Mouse (Mus musculus): Measurements from ENCODE around the gene Bcl9l. TPM values are rescaled to one million over a fixed set of nuclear protein-coding genes. Genes with fewer than 3 reads are reported as not detected.

Bcl9l gene
- total RNA-seq, 2 experiments from 2014 or later: 0.77 to 2.8 TPM

- ATAC-seq (replicated peaks; ENCODE audit: low FRiP score, poor library complexity, severe bottlenecking): no peak
Measured at GRCm38 (mm10) chr9:44532991-44533580, 50.5 kb downstream of the Bcl9l start.

GRCm38 (mm10) chr9:44537625-44538301 is 55.1 kb downstream of the Bcl9l start:
- ATAC-seq (replicated peaks; ENCODE audit: low FRiP score, poor library complexity, severe bottlenecking): no peak

DNA sequence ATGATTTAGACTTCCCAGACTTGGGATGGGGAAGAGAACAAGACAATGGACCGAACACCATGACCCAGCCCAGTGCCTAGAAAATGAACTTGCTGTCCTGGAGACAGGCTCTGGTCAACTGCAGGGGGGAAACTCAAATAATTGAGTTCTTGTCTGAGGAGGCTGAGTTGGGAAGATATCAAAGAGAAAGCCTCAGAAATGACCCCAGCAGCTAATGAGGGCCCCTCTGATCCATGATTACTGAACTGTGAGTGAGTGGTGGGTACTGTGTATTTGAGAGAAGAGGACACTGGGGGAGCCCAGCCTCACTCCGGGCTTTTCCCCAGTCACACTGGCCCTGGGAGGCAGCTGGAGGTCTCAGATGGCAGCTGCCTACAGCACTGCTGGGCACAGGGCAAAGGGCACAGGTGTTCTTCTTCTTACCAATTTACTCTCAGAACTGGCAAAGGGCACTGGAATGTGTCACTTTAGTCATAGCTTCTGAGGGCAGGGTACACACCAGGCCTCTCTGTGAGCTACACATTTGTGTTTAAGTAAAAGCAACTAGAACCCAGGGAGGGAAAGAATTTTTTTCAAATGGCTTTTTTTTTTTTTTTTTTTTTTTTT is 57.3 kb downstream of the Bcl9l start:
- no peak for ATAC-seq (replicated peaks; ENCODE audit: low FRiP score, poor library complexity, severe bottlenecking)

GRCm38 (mm10) chr9:44540676-44541075 is 58.1 kb downstream of the Bcl9l start:
- ATAC-seq (replicated peaks; ENCODE audit: low FRiP score, poor library complexity, severe bottlenecking): no peak

- ATAC-seq (replicated peaks; ENCODE audit: low FRiP score, poor library complexity, severe bottlenecking): peak; percentile 68
Measured at GRCm38 (mm10) chr9:44542364-44542763, 59.7 kb downstream of the Bcl9l start.

GRCm38 (mm10) chr9:44544986-44545385 is 62.4 kb downstream of the Bcl9l start:
- no peak for ATAC-seq (replicated peaks; ENCODE audit: low FRiP score, poor library complexity, severe bottlenecking)

- no peak for ATAC-seq (replicated peaks; ENCODE audit: low FRiP score, poor library complexity, severe bottlenecking)
Measured at GRCm38 (mm10) chr9:44548412-44549152, 66.0 kb downstream of the Bcl9l start.

DNA sequence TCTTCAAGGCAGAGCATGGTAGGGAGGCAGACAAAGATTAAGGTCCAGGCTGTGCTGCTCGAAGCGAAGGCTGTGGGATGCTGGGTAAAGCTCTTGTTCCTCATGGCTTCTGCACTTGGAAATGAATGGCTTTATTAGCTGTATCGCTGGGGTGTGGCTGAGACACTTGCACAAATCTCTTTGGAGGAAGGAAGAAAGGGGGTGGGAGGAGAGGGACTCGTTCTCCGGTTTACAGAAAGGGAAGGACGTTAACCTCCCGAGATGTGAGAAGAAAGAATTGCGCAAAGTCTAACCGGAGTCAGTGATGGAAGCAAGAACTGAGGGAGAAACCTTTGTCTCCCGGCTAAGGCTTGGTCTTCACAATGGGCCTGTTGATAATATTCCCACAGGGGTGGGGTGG is 68.5 kb downstream of the Bcl9l start:
- ATAC-seq (replicated peaks; ENCODE audit: low FRiP score, poor library complexity, severe bottlenecking): no peak

DNA sequence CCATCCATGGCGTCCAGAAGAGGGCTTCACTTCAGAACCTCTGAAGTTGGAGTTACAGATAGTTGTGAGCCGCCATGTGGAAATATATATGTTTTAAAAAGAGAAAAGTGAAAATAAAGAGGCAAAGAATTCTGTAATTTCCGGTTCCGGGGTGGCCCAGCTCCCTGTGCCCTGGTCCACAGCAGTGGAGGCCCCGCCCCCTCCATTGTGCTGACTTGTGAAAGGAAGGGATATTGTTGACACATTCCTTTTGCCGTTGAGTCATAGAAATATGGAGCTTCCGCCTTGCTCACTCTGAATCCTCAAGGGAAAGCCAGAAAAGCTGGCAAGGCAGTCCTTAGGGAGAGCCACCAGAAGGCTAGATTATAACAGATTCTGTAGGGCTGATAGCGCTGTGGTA is 69.5 kb downstream of the Bcl9l start:
- ATAC-seq (replicated peaks; ENCODE audit: low FRiP score, poor library complexity, severe bottlenecking): no peak

Other genes with a start within 250 kb of the Bcl9l start
- gene Cbl, start 248.8 kb upstream of the Bcl9l start, total RNA-seq (2015; ENCODE audit: low replicate concordance): 43.7 and 46.9 TPM in 2 replicates
- 14.6 and 35.3 TPM in 2 replicates for gene Cbl, start 248.8 kb upstream of the Bcl9l start, total RNA-seq (2017; ENCODE audit: low replicate concordance)
- gene Ccdc153, start 242.1 kb upstream of the Bcl9l start, total RNA-seq (2015; ENCODE audit: low replicate concordance): not detected in 2 replicates
- not detected in 2 replicates for gene Ccdc153, start 242.1 kb upstream of the Bcl9l start, total RNA-seq (2017; ENCODE audit: low replicate concordance)
- gene Pdzd3, start 231.4 kb upstream of the Bcl9l start, total RNA-seq (2015; ENCODE audit: low replicate concordance): not detected in 2 replicates
- not detected in 2 replicates for gene Pdzd3, start 231.4 kb upstream of the Bcl9l start, total RNA-seq (2017; ENCODE audit: low replicate concordance)
- gene Nlrx1, start 214.2 kb upstream of the Bcl9l start, total RNA-seq (2015; ENCODE audit: low replicate concordance): 2.7 and 5.6 TPM in 2 replicates
- 0.98 and 11.2 TPM in 2 replicates for gene Nlrx1, start 214.2 kb upstream of the Bcl9l start, total RNA-seq (2017; ENCODE audit: low replicate concordance)
- 20.8 and 24.2 TPM in 2 replicates for gene Abcg4, start 194.2 kb upstream of the Bcl9l start, total RNA-seq (2015; ENCODE audit: low replicate concordance)
- gene Abcg4, start 194.2 kb upstream of the Bcl9l start, total RNA-seq (2017; ENCODE audit: low replicate concordance): 18.1 and 18.8 TPM in 2 replicates
- gene Hinfp, start 177.2 kb upstream of the Bcl9l start, total RNA-seq (2015; ENCODE audit: low replicate concordance): 2.5 and 4.6 TPM in 2 replicates
- gene Hinfp, start 177.2 kb upstream of the Bcl9l start, total RNA-seq (2017; ENCODE audit: low replicate concordance): 8.4 and 14.6 TPM in 2 replicates
- 13.4 and 16.3 TPM in 2 replicates for gene C2cd2l, start 162.5 kb upstream of the Bcl9l start, total RNA-seq (2015; ENCODE audit: low replicate concordance)
- 14.1 and 17.0 TPM in 2 replicates for gene C2cd2l, start 162.5 kb upstream of the Bcl9l start, total RNA-seq (2017; ENCODE audit: low replicate concordance)
- gene Dpagt1, start 156.8 kb upstream of the Bcl9l start, total RNA-seq (2015; ENCODE audit: low replicate concordance): 9.2 and 17.1 TPM in 2 replicates
- 4.9 and 5.7 TPM in 2 replicates for gene Dpagt1, start 156.8 kb upstream of the Bcl9l start, total RNA-seq (2017; ENCODE audit: low replicate concordance)
- gene H2afx, start 148.1 kb upstream of the Bcl9l start, total RNA-seq (2015; ENCODE audit: low replicate concordance): 45.2 and 69.0 TPM in 2 replicates
- gene H2afx, start 148.1 kb upstream of the Bcl9l start, total RNA-seq (2017; ENCODE audit: low replicate concordance): 159 and 219 TPM in 2 replicates
- gene Hmbs, start 138.6 kb upstream of the Bcl9l start, total RNA-seq (2015; ENCODE audit: low replicate concordance): 3,498 and 3,777 TPM in 2 replicates
- 2,796 and 3,284 TPM in 2 replicates for gene Hmbs, start 138.6 kb upstream of the Bcl9l start, total RNA-seq (2017; ENCODE audit: low replicate concordance)
- gene Vps11, start 121.2 kb upstream of the Bcl9l start, total RNA-seq (2015; ENCODE audit: low replicate concordance): 7.7 and 8.2 TPM in 2 replicates
- gene Vps11, start 121.2 kb upstream of the Bcl9l start, total RNA-seq (2017; ENCODE audit: low replicate concordance): 7.8 and 12.1 TPM in 2 replicates
- gene Hyou1, start 103.3 kb upstream of the Bcl9l start, total RNA-seq (2015; ENCODE audit: low replicate concordance): 12.1 and 14.0 TPM in 2 replicates
- gene Hyou1, start 103.3 kb upstream of the Bcl9l start, total RNA-seq (2017; ENCODE audit: low replicate concordance): 16.7 and 18.1 TPM in 2 replicates
- 4.0 and 25.9 TPM in 2 replicates for gene Slc37a4, start 86.0 kb upstream of the Bcl9l start, total RNA-seq (2015; ENCODE audit: low replicate concordance)
- gene Slc37a4, start 86.0 kb upstream of the Bcl9l start, total RNA-seq (2017; ENCODE audit: low replicate concordance): 2.5 and 4.0 TPM in 2 replicates
- 639 and 656 TPM in 2 replicates for gene Rps25, start 75.7 kb upstream of the Bcl9l start, total RNA-seq (2015; ENCODE audit: low replicate concordance)
- gene Rps25, start 75.7 kb upstream of the Bcl9l start, total RNA-seq (2017; ENCODE audit: low replicate concordance): 277 and 380 TPM in 2 replicates
- 27.0 and 53.0 TPM in 2 replicates for gene Trappc4, start 75.2 kb upstream of the Bcl9l start, total RNA-seq (2015; ENCODE audit: low replicate concordance)
- 2.5 and 12.2 TPM in 2 replicates for gene Trappc4, start 75.2 kb upstream of the Bcl9l start, total RNA-seq (2017; ENCODE audit: low replicate concordance)
- gene Ccdc84, start 64.3 kb upstream of the Bcl9l start, total RNA-seq (2015; ENCODE audit: low replicate concordance): 3.8 and 18.8 TPM in 2 replicates
- gene Ccdc84, start 64.3 kb upstream of the Bcl9l start, total RNA-seq (2017; ENCODE audit: low replicate concordance): 9.1 and 12.0 TPM in 2 replicates
- not detected in 2 replicates for gene Foxr1, start 41.7 kb upstream of the Bcl9l start, total RNA-seq (2015; ENCODE audit: low replicate concordance)
- not detected in 2 replicates for gene Foxr1, start 41.7 kb upstream of the Bcl9l start, total RNA-seq (2017; ENCODE audit: low replicate concordance)
- gene Upk2, start 27.8 kb upstream of the Bcl9l start, total RNA-seq (2015; ENCODE audit: low replicate concordance): not detected in 2 replicates
- gene Upk2, start 27.8 kb upstream of the Bcl9l start, total RNA-seq (2017; ENCODE audit: low replicate concordance): not detected in 2 replicates
- not detected in 2 replicates for gene Cxcr5, start 79.1 kb downstream of the Bcl9l start, total RNA-seq (2015; ENCODE audit: low replicate concordance)
- gene Cxcr5, start 79.1 kb downstream of the Bcl9l start, total RNA-seq (2017; ENCODE audit: low replicate concordance): not detected in 2 replicates
- 53.1 and 53.8 TPM in 2 replicates for gene Ddx6, start 122.1 kb downstream of the Bcl9l start, total RNA-seq (2015; ENCODE audit: low replicate concordance)
- 109 and 114 TPM in 2 replicates for gene Ddx6, start 122.1 kb downstream of the Bcl9l start, total RNA-seq (2017; ENCODE audit: low replicate concordance)
- gene Treh, start 190.4 kb downstream of the Bcl9l start, total RNA-seq (2015; ENCODE audit: low replicate concordance): not detected in 2 replicates
- gene Treh, start 190.4 kb downstream of the Bcl9l start, total RNA-seq (2017; ENCODE audit: low replicate concordance): not detected in 2 replicates